31 mouse cellular contexts compared by ENCODE assay signal in genomic region chr9:58801441-58801840, GRCm38 (mm10). TPM values are rescaled to one million over a fixed set of nuclear protein-coding genes. Genes with fewer than 3 reads are reported as not detected.
"Had no signal": no experiment of that assay in that cellular context is flagged by ENCODE, and none has a peak within 500 bp of the region (broad histone marks: within the 10 kb centered on the region; RNA-seq: fewer than 3 reads in every experiment).

No protein-coding gene starts in this region.

- DNase-seq: cerebellum, adult 18-20 months; cerebellum, adult 2 months; cerebellum, adult 8-10 months; cerebellum, adult 9-10 months; cerebellum, adult 9-11 months; cerebellum, postnatal 10 days; cerebellum, postnatal 14 days; cerebellum, postnatal 25 days; cerebellum, postnatal 36 days; embryo, embryonic 11 days; forebrain, postnatal 0 days; gastrocnemius, adult 2 months; gastrocnemius, postnatal 10 days; gastrocnemius, postnatal 14 days; gastrocnemius, postnatal 25 days; gastrocnemius, postnatal 36 days; heart, adult 11 months; heart, adult 18-20 months; heart, adult 2 months had no signal

- H3K27me3 ChIP-seq: embryonic facial prominence, embryonic 12.5 days; embryonic facial prominence, embryonic 15.5 days; forebrain, embryonic 13.5 days; forebrain, embryonic 15.5 days had no signal

- H3K36me3 ChIP-seq: embryonic facial prominence, embryonic 10.5 days; embryonic facial prominence, embryonic 12.5 days; embryonic facial prominence, embryonic 13.5 days; embryonic facial prominence, embryonic 15.5 days; forebrain, embryonic 10.5 days; forebrain, embryonic 12.5 days; forebrain, embryonic 15.5 days had no signal

- H3K4me3 ChIP-seq: embryonic facial prominence, embryonic 10.5 days; embryonic facial prominence, embryonic 12.5 days; embryonic facial prominence, embryonic 13.5 days; embryonic facial prominence, embryonic 15.5 days; erythroblast, embryonic 14.5 days; forebrain, embryonic 10.5 days; forebrain, embryonic 12.5 days; forebrain, embryonic 13.5 days; forebrain, embryonic 15.5 days; gastrocnemius, adult 2 months; heart, adult 2 months had no signal

- H3K4me1 ChIP-seq: embryonic facial prominence, embryonic 12.5 days had no signal

- H3K9me3 ChIP-seq: embryonic facial prominence, embryonic 10.5 days; embryonic facial prominence, embryonic 12.5 days; embryonic facial prominence, embryonic 13.5 days; embryonic facial prominence, embryonic 15.5 days; forebrain, embryonic 10.5 days; forebrain, embryonic 12.5 days; forebrain, embryonic 13.5 days; forebrain, embryonic 15.5 days had no signal

- H3K27ac ChIP-seq: embryonic facial prominence, embryonic 10.5 days; embryonic facial prominence, embryonic 12.5 days; embryonic facial prominence, embryonic 13.5 days; embryonic facial prominence, embryonic 15.5 days; forebrain, embryonic 10.5 days; forebrain, embryonic 12.5 days; forebrain, embryonic 13.5 days; forebrain, embryonic 15.5 days; gastrocnemius, adult 2 months; heart, adult 2 months had no signal

RNA-seq across cellular contexts. Expression of gene Hcn4, which starts 21.8 kb away (rescaled TPM):
- total RNA-seq: common myeloid progenitor, adult 5-6 weeks; granulocyte monocyte progenitor cell, adult 5-6 weeks had no signal
- polyA plus RNA-seq: erythroblast, embryonic 14.5 days had no signal

RNA-seq across cellular contexts. Expression of gene Rec114, which starts 57.7 kb away (rescaled TPM):
- total RNA-seq: gastrocnemius, adult 2 months; gastrocnemius, postnatal 36 days; gastrocnemius, postnatal 4 days; granulocyte monocyte progenitor cell, adult 5-6 weeks had no signal
